Mouse (Mus musculus): Measurements from ENCODE around the gene Neurog2.
A peak's percentile ranks its signal among the peaks of the same experiment; 100 is the strongest.

The Neurog2 gene

GRCm38 (mm10) chr3:127633080-127634032 lies at the start of gene Neurog2:
Gene Neurog2, plus strand, starts transcription at chr3:127633135.
- no peak for DNase-seq (ENCODE audit: low read depth)

DNA sequence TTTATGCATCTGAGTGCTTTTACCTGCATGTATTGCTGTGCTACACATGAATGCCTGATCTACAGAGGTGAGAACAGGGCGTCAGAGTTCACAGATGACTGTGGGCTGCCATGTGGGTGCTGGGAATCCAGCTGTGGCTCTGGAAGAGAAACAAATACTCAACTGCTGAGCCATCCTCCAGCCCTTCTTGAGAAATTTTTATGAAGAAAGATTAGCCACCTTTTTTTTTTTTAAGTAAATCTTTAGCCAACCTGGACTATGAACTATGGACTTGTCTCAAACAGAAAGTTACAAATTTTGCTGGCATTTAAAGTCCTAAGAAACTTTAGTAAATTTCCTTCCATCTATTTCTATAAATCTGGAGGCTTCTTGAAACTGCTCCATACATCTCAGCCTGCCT lies 35.8 kb upstream of the Neurog2 start:
- DNase-seq (ENCODE audit: low read depth), result no peak

GRCm38 (mm10) chr3:127608109-127608508 lies 24.8 kb upstream of the Neurog2 start:
- DNase-seq (ENCODE audit: low read depth), result peak; percentile 61

DNA sequence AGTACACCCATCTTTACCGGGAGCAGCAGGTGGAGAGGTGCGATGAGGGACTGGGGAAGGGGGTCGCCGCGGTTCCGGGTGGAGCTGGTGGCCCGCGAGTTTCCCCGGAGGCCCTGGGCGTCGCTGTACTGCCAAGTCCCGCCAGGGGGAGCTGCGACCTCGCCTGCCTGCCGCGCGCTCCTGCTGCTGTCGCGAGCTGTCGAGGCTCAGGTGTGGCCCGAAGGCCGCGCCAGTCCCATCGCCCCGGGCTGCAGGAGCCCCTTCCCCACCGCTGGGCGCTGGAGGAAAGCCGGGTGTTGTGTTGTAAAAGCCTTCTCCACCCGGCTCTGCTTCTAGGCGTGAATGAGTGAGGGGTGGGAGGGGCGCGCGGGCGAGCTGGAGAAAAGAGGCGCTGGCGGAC lies 7.6 kb upstream of the Neurog2 start:
- peak; percentile 59 for DNase-seq (ENCODE audit: low read depth)

DNA sequence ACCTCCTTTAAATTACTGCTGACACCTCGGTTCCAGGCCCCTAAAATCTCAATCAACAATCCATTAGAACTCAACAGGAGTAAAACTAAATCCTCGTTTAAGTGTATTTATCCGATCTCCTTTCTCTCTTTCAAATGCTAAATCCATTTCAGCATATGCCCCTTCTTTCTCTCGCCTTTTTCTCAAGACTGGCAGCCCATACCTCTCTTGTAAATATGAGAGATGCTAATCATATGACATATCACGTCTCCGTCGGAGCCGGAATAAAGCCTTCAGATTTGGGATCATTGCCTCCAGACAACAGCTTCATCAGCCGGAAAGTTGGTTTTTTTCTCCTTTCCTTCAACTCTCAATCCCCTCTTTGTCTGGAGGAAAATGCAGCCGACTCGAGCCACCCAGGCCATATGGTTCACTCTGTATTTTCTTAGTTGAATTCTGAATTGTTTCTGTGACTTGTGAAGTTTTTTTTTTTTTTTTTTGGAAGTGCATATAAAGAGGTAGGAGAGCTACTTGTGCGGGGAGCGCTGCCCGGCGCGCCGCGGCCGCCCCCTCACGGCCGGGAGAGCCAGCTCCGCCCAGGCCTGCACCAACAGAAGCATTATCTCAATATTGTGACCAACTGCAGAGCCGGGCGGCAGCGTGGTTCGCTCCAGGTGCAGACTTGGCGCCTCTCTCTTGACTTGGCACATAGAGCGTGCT lies 7.1 kb upstream of the Neurog2 start:
- peak; percentile 54 for DNase-seq (ENCODE audit: low read depth)

- no peak for DNase-seq (ENCODE audit: low read depth)
Measured at GRCm38 (mm10) chr3:127626524-127626923, 6.4 kb upstream of the Neurog2 start.

DNA sequence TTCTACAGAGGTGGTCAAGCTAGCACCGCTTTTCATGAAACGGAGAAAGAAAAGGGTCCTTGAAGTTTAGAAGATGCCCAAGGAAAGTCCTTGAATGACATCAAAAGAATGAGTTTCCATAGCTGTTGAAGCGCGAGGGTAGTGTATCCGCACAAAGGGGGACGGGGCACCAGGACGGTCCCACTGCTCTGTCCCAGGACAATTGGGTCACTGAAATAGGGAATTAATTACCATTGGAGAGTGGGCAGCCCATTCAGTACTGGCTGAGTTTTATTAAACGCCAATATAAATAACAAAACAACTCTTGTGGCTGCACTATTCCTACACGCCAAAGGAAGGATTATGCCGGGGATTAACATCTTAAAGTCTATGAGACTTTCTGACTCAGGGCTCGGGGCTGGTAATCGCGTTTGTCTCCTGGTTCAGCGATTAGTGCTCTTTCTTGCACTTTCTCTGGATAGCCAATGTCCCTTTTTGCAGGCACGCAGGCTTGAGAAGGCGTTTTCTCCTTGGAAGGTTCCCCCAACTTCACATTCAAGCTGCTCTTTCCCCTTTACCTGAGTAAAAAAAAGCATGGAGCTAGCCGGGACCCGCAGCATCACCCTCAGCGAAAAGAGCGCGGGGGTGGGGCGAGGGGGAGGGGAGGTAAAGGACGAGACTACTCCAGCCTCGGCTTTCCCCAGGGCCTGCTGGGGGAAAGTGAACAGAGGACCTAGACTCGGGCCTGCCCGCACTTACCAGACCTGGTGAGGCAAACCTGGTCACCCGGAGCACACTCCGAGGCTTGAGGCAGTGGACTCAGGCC lies 5.6 kb upstream of the Neurog2 start:
- DNase-seq (ENCODE audit: low read depth), result no peak

GRCm38 (mm10) chr3:127627956-127628310 lies 5.0 kb upstream of the Neurog2 start:
- DNase-seq (ENCODE audit: low read depth), result no peak

DNA sequence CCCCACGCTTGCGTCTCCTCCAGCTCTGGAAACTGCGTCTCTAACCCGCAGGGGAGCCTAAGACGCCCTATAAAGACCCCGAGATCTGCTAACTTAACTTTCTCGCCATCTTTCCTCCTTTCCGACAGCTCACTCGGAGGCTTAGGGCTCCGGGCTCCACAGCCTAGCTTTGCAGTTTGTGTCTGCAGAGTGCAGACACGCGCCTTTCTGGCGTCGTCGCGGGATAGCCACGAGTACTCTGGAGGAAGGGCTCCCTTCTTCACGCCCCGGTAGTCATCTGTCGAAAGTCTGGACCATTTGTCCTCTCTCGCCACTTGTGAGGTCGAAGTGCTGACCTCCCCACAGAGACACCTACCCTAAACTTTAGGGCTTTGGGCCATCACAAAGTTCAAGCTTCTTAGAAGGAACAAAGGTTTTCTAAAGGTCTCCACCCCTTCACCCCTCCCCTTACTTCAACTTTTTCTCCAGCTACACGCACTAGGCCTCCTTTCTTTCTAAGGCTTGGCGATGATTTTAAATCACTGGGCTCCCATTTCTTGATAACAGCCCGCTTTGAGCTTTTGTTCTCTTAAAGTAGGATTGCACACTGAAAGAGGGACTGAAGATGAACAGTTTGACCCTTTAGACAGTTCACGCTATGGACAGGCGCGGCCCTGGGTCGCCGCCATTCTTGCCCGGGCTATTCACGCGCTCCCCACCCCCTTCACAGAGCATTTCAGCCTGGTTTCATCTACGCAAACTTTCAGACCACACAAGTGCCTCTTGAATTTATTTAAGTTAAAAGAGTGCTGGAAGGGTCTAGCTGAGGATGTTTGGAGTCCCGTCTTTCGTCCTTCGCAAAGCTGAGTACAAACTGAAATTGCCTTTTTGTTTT lies 4.4 kb upstream of the Neurog2 start:
- no peak for DNase-seq (ENCODE audit: low read depth)

DNA sequence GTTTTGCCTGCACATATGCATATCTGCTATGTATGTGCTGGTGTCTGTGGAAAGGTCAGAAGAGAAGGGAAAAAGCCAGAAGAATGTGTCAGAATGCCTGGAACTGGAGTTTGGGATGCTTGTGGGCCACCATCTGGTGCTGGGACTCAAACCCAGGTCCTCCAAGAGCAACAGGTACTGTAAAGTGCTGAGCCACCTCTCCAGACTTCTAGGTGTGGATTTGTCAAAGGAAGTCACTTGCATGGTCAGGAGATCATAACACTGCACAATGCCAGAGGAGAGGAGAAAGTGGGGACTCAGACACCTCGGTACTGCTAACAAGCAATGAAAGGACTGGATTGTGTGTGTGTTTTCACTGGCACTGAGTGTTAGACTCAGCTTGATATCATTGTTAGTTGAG lies 2.7 kb upstream of the Neurog2 start:
- no peak for DNase-seq (ENCODE audit: low read depth)

DNA sequence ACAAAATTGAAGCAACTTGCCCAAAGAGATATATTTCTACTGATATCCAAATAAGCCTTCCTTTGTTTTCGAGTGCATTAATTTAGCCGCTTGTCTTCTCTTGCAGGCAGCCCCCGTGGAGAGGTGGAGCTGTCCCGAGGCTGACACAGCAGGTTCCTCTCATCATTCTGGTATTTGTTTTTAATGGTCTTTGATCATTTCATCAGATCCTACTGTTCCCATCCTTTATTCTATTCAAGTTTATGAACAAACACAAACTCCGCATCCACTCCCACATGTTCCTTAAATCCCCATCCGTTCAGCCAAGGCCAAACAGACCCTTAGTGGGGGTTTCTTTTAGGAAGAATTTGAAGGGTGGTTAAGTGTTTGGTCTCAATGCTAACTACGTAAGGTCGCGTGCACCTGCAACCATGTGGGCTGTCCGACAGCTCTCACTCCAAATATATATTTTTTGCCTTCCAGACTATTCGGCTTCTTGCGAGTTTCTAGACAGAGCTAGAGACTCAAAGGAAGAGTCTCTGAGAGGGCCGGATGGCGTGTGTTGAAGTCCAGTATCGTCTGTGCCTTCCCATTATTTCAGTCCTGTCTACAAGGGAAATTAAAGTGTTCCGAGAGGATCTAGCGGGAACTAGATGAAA lies 2.1 kb upstream of the Neurog2 start:
- no peak for DNase-seq (ENCODE audit: low read depth)

DNA sequence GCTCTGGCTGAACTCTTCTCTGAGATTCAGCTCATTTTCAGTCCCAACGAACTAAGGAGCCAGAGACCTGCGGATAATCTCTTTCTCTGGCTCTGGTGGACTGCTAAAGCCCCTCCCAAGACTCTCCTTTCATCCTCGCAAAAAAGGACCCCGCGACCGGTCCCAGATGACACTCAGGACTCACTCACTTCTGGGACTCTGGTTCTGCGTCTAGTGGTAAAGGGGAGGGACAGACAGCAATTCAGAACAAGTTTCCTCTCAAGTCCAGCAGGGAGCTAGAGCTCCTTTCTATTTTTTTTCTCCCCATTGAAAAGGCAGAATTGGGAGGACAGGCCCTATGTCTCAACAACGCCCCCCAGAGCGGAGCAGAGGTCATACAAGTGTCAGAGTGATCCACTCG lies 1.4 kb upstream of the Neurog2 start:
- DNase-seq (ENCODE audit: low read depth), result no peak

- no peak for DNase-seq (ENCODE audit: low read depth)
Measured at GRCm38 (mm10) chr3:127632531-127632930, 404 bp upstream of the Neurog2 start.

DNA sequence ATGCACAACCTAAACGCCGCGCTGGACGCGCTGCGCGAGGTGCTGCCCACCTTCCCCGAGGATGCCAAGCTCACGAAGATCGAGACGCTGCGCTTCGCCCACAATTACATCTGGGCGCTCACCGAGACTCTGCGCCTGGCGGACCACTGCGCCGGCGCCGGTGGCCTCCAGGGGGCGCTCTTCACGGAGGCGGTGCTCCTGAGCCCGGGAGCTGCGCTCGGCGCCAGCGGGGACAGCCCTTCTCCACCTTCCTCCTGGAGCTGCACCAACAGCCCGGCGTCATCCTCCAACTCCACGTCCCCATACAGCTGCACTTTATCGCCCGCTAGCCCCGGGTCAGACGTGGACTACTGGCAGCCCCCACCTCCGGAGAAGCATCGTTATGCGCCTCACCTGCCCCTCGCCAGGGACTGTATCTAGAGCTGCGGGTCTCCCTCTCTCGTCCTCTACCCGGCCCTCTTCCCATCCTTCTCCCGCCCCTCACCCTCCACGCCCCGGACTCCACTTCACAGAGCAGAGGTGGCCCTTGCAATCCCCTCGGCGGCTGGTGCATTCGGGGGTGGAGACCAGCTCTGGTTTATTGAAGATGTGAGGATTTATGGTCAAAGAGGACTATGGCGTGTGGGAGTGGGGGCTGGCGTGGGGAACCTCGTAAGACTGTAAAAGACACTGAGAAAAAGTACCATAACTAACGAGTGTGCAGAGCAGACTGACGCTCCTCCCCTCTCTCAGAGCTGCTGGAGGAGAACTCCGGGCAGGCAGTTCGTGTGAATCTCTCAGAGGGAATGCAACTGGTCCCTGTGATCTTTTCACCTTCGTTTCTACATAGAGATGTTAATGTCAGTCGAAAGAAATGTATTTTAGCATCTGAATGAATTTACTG lies 1.4 kb downstream of the Neurog2 start:
- no peak for DNase-seq (ENCODE audit: low read depth)

- no peak for DNase-seq (ENCODE audit: low read depth)
Measured at GRCm38 (mm10) chr3:127634984-127635349, 2.0 kb downstream of the Neurog2 start.

- DNase-seq (ENCODE audit: low read depth), result no peak
Measured at GRCm38 (mm10) chr3:127639875-127640761, 7.2 kb downstream of the Neurog2 start.

DNA sequence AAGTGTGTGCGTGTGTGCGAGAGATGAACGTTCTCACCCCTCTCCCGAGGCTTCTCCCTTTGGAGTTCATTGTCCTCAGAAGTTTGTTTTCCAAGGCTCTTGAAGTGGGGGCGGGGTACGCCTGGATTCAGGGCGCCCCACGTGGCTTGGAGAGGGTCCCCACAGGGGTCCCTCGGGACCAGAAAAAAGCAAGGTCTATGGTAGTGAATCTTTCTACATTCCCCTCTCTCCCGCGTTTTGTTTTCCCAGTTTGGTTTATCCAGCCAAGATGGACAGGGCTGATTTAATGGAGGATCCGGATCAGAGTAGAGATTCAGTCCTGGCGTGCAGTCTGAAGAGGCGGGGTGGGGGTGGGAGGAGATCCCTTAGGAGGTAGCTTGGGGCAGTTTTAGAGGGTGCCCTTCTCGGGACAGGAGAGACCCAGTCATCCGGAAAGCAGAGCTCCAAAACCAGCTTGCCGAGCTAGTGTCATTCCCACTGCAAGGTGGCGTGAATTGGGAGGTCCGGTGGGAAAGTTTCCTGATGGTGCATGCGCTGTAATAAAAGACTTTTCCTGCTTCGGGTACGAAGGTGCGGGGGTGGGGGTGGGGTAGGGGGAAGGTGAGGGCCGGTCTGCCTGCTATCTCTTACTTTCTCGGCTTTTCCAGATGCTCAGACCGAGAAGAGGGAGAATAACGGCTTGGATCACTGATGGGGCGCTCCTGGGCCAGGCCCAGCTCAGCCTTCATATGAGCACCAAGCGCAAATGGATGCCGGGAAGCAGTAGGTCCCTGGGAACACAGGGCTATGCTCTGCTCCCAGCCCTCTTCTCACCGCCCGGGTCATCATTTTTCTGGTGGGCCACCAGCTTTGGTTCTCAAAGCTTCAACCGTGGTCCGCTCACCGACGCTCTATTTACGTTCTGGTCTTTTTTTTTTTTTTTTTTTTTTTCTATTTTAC lies 8.1 kb downstream of the Neurog2 start:
- DNase-seq (ENCODE audit: low read depth), result no peak

DNA sequence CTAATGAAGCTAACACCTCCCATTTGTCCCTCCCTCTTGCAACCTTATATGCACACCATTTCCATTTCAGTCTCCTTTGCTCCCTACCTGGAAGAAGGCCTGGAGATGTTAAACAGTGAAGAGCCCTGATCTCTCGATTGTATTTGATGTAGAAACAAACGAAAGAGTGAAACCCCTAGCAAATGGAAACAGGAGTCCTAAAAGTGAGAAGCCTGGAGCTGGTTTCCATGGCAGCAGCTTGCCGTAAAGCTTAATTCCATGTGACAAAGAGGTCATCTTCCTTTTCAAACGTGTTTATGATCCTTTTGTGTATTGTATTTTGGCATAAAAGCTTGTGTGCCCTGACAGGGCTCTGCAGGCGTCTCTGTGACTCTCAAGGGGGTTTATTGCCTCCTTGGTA lies 9.3 kb downstream of the Neurog2 start:
- no peak for DNase-seq (ENCODE audit: low read depth)
